Mouse (Mus musculus) MN1 (cell line): Measurements from ENCODE around the gene Ext2.

Experiments used
- DNase-seq: peaks from one replicate; pipeline ENCODE4 v3.0.0-alpha.2; 2016; ENCODE audit warnings: low spot score

Ext2 gene

GRCm38 (mm10) chr2:93619208-93619849 lies 203.0 kb downstream of the Ext2 start:
- DNase-seq, result no peak

DNA sequence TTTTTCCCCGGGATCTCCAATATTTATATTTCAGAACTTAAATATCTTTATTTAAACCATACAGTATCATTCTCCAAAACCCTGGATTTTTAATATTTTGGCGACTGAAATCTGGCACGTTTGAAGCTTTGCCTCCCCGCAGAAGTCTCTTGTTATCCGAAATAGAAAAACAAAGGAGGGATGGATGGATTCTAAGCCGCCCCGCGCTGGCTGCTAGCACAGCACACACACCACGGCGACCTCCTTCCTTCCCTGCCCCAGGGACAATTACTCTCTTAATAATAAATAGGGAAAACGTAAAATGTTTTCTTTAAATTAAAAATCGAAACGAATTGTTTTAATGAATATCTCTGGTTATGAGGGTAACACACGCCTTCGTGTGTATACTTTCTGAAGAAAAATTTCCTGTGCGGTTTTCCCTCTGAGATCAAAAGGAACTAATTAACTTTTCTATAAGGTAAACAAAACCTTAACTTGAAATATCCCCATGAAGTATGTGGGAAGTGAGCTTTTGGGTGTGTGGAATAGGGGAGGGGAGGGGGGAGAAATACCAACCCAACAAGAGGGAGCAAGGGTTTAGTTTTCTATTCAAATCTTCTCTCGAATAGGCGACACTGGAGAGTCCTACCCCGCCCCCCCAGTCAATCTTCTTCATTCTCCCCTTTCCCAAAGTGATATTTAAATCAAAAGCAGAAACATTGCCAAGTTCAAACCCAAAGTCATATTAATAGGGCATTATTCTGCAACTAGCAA lies 203.7 kb downstream of the Ext2 start:
- DNase-seq, result no peak

GRCm38 (mm10) chr2:93615845-93616689 lies 206.3 kb downstream of the Ext2 start:
- no peak for DNase-seq

GRCm38 (mm10) chr2:93613020-93613419 lies 209.3 kb downstream of the Ext2 start:
- no peak for DNase-seq
